Mouse (Mus musculus) thymus, adult 2 months (tissue): ENCODE results near the gene Lbp.

Experiments
- CTCF ChIP-seq: fragments of 200-500 bp; IDR thresholded peaks from 2 replicates; pipeline ENCODE4 v1.5.1; 2012; ENCODE audit warnings: mild to moderate bottlenecking, control low read depth, low read length, moderate library complexity, borderline replicate concordance; ENCODE audit not compliant: control insufficient read depth, poor library complexity, insufficient read depth; ENCODE audit errors: extremely low read depth
- POLR2A ChIP-seq: fragments of 200-500 bp; IDR thresholded peaks from 2 replicates; pipeline ENCODE4 v1.6.1; 2012; ENCODE audit warnings: mild to moderate bottlenecking, low read length, control low read depth, moderate library complexity; ENCODE audit not compliant: control insufficient read depth, poor library complexity, insufficient read depth; ENCODE audit errors: extremely low read depth

- TF ChIP-seq POLR2A = no peak
- no peak for TF ChIP-seq CTCF
Measured at GRCm38 (mm10) chr2:158354348-158355114, 48.2 kb downstream of the Lbp start.
